Mouse (Mus musculus): Measurements from ENCODE around the gene Prrt4. TPM values are rescaled to one million over a fixed set of nuclear protein-coding genes. Genes with fewer than 3 reads are reported as not detected.
"Not testable (repeated sequence)": the region's sequence is repeated elsewhere in the genome, so short reads cannot be mapped to it uniquely, and the experiment has no call there.

Gene Prrt4
- polyA plus RNA-seq, 1 experiment from 2014 or later = 14.7 TPM

DNA sequence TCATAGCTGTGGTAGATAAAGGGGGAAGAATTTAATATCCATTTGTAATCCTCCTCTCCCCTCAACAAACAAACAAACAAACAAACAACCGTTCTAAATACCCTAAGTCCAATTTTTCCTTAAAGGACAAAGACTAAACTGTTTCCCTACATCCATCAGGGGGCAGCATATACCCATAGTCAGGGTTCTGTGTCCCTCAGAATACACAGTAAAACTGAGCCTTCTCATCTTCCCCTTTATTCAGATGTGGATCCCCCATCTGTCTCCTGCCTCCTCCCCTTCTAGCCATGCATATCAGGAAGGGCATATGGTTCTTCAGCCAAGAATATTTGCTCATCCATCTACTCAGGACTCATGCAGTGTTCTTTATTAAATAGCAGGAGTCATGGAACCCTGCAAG lies 13.2 kb downstream of the Prrt4 start:
- H3K9me3 ChIP-seq (ENCODE audit: control insufficient read depth, low read length) = no peaks in the 10 kb centered on the region
- no peak overlapping the region for H3K27ac ChIP-seq (ENCODE audit: low read depth, low read length)
- H3K36me3 ChIP-seq (ENCODE audit: control insufficient read depth, insufficient read depth, low read length) = no peaks in the 10 kb centered on the region
- 10% methylated on average over 1 of the region's 1 CpGs for WGBS
- peaks cover 23% of the 10 kb centered on the region; the same call in 1 of the 2 replicates for H3K4me1 ChIP-seq (ENCODE audit: control insufficient read depth, insufficient read depth, low read length)
- H3K27me3 ChIP-seq (ENCODE audit: control insufficient read depth, insufficient read depth, low read length) = peaks cover 10% of the 10 kb centered on the region
- H3K9ac ChIP-seq (replicated peaks; ENCODE audit: low read depth, low read length) = no peak overlapping the region
- ATAC-seq (ENCODE audit: low read depth) = peak; percentile 44
- no peak overlapping the region for H3K4me2 ChIP-seq (ENCODE audit: low read depth, low read length)
- no peak overlapping the region for H3K4me3 ChIP-seq (ENCODE audit: low read depth, low read length)

DNA sequence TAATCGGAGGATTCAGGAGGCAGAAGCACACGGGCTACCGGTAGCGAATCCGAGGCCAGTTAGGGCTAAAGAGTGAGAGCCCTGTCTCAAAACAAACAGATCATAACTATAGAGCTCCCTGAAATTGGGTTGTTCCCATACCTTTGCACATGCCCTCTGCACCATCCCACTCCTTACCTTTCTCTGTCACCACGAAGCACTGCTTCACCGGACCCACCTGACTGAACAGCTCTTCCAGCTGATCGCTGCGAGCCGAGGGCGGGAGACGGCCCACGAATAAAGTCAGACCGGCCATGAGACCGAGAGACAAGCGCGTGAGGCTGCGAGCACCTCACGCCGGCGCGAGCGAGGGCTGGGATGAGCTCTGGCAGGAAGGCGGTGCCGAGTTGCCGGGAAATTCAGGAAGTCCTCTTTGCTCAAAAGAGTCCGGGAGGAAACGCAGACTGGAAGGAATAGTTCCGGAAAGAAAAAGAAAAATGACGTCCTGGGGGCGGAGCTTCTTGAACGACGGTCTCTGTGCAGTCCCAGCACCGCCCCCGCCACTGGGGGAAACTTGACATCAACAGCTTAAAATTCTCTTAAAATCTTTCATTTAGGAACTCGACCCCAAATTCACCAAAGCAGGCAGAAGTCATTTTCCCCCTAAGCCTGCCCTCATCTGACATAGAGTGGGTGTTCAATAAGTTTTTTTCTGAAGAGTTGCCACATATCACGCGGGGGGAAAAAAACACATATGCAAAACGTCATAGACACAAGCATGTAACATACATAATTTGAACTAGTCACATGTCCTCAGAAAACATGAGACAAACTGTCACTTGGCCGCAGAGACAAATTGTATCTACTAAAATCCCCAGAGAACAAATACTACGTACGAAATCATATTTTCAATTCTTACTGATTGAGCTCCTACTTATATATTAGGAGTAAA lies 14.8 kb downstream of the Prrt4 start, which contains the start of gene Rbm28:
TSS of gene Rbm28 (minus strand) at position 693 of the 931 bp plus-strand sequence.
- ATAC-seq (ENCODE audit: low read depth) = peak; percentile 84
- 9% methylated on average over 42 of the region's 42 CpGs for WGBS
- Histone ChIP-seq H3K4me1 (ENCODE audit: control insufficient read depth, insufficient read depth, low read length) (peaks cover 12% of the 10 kb centered on the region; the same call in 1 of the 2 replicates), H3K27me3 (ENCODE audit: control insufficient read depth, insufficient read depth, low read length) (peaks cover 10% of the 10 kb centered on the region), H3K9me3 (ENCODE audit: control insufficient read depth, low read length) (no peaks in the 10 kb centered on the region), H3K4me2 (ENCODE audit: low read depth, low read length) (peak within 1 kb of the TSS; percentile 94), H3K4me3 (ENCODE audit: low read depth, low read length) (peak within 1 kb of the TSS; percentile 69), H3K9ac (replicated peaks; ENCODE audit: low read depth, low read length) (peak within 1 kb of the TSS; percentile 61), H3K27ac (ENCODE audit: low read depth, low read length) (no peak within 1 kb of the TSS), H3K36me3 (ENCODE audit: control insufficient read depth, insufficient read depth, low read length) (peaks cover 2% of the 10 kb centered on the region; the same call in 1 of the 2 replicates)

DNA sequence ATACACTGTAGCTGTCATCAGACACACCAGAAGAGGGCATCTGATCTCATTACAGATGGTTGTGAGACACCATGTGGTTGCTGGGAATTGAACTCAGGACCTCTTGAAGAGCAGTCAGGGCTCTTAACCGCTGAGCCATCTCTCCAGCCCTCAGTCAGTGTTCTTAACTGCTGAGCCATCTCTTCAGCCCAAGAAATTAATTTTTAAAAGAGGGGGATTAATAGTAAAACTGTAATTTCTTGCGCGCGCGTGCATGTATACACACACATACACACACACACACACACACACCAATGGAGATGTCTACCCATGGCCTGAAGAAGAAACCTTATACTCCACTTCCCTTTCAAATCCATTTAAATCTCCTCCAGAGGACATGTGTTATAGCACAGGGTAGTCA lies 18.1 kb downstream of the Prrt4 start:
- H3K4me3 ChIP-seq (ENCODE audit: low read depth, low read length); H3K27ac ChIP-seq (ENCODE audit: low read depth, low read length); H3K27me3 ChIP-seq (ENCODE audit: control insufficient read depth, insufficient read depth, low read length); H3K9ac ChIP-seq (replicated peaks; ENCODE audit: low read depth, low read length); H3K9me3 ChIP-seq (ENCODE audit: control insufficient read depth, low read length); ATAC-seq (ENCODE audit: low read depth); H3K4me2 ChIP-seq (ENCODE audit: low read depth, low read length): not testable (repeated sequence)
- Histone ChIP-seq H3K4me1 (ENCODE audit: control insufficient read depth, insufficient read depth, low read length) (peaks cover 11% of the 10 kb centered on the region; the same call in 1 of the 2 replicates), H3K36me3 (ENCODE audit: control insufficient read depth, insufficient read depth, low read length) (peaks cover 33% of the 10 kb centered on the region)
- WGBS = 100% methylated on average over 5 of the region's 5 CpGs

DNA sequence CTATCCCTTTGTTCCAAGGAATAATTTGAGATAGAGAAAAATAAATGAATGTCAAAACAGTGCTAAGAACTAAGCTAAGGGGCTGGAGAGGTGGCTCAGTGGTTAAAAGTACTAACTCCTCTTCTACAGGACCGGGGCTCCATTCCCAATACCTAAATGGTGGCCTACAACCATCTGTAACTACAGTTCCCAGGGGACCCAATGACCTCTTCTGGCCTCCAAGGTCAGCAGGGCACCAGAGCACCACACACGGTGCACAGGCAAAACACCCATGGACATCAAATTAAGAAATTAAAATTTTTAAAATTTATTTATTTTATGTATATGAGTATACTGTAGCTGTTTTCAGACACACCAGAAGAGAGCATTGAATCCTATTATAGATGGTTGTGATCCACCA lies 18.6 kb downstream of the Prrt4 start:
- Histone ChIP-seq H3K27me3 (ENCODE audit: control insufficient read depth, insufficient read depth, low read length) (peaks cover 3% of the 10 kb centered on the region; the same call in 1 of the 2 replicates), H3K36me3 (ENCODE audit: control insufficient read depth, insufficient read depth, low read length) (peaks cover 36% of the 10 kb centered on the region), H3K4me3 (ENCODE audit: low read depth, low read length) (no peak overlapping the region), H3K27ac (ENCODE audit: low read depth, low read length) (no peak overlapping the region), H3K4me1 (ENCODE audit: control insufficient read depth, insufficient read depth, low read length) (peaks cover 11% of the 10 kb centered on the region; the same call in 1 of the 2 replicates), H3K4me2 (ENCODE audit: low read depth, low read length) (no peak overlapping the region), H3K9me3 (ENCODE audit: control insufficient read depth, low read length) (no peaks in the 10 kb centered on the region), H3K9ac (replicated peaks; ENCODE audit: low read depth, low read length) (no peak overlapping the region)
- no peak for ATAC-seq (ENCODE audit: low read depth)
- WGBS = 90% methylated on average over 2 of the region's 2 CpGs

DNA sequence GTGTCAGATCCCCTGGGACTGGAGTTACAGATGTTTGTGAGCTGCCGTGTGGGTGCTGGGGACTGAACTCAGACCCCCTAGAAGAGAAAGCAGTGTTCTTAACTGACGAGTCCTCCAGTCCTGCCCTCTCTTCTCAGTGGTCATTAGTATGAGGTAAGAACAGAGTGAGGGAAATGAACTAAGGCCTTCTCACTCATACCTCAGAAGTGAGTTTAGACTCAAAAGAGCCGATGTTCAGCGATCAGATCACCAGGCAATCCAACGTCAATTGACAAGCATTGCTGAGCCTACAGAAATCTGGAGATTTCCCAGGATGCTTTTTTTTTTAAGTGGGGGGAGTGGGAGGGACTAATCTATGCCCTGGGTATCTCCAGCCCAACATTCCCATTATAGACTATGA lies 23.1 kb downstream of the Prrt4 start:
- H3K9ac ChIP-seq (replicated peaks; ENCODE audit: low read depth, low read length) = no peak overlapping the region
- no peak overlapping the region for H3K27ac ChIP-seq (ENCODE audit: low read depth, low read length)
- WGBS = 97% methylated on average over 5 of the region's 5 CpGs
- H3K27me3 ChIP-seq (ENCODE audit: control insufficient read depth, insufficient read depth, low read length) = no peaks in the 10 kb centered on the region
- no peaks in the 10 kb centered on the region for H3K9me3 ChIP-seq (ENCODE audit: control insufficient read depth, low read length)
- H3K4me2 ChIP-seq (ENCODE audit: low read depth, low read length) = no peak overlapping the region
- H3K36me3 ChIP-seq (ENCODE audit: control insufficient read depth, insufficient read depth, low read length) = peaks cover 65% of the 10 kb centered on the region
- H3K4me1 ChIP-seq (ENCODE audit: control insufficient read depth, insufficient read depth, low read length) = no peaks in the 10 kb centered on the region
- no peak overlapping the region for H3K4me3 ChIP-seq (ENCODE audit: low read depth, low read length)
- ATAC-seq (ENCODE audit: low read depth) = no peak

DNA sequence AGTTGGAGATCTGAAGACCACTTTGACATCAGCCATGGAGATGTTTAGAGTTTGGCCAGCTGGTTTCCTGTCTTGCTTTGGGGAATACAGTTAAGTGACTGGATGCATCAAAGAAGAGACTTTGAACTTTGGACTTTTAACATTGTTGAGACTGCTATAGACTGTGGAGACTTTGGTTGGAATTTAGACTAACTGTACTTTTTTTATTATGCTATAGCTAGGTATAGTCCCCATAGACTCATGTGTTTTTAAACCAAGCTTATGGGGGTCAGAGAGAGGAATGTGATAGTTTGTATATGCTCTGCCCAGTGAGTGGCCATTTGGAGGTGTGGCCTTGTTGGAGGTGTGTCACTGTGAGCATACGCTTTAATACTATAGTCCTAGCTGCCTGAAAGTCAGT lies 29.4 kb downstream of the Prrt4 start:
- Histone ChIP-seq H3K9me3 (ENCODE audit: control insufficient read depth, low read length) (no peaks in the 10 kb centered on the region), H3K4me3 (ENCODE audit: low read depth, low read length) (no peak overlapping the region), H3K4me1 (ENCODE audit: control insufficient read depth, insufficient read depth, low read length) (no peaks in the 10 kb centered on the region), H3K27me3 (ENCODE audit: control insufficient read depth, insufficient read depth, low read length) (no peaks in the 10 kb centered on the region), H3K36me3 (ENCODE audit: control insufficient read depth, insufficient read depth, low read length) (peaks cover 29% of the 10 kb centered on the region), H3K27ac (ENCODE audit: low read depth, low read length) (no peak overlapping the region), H3K4me2 (ENCODE audit: low read depth, low read length) (no peak overlapping the region), H3K9ac (replicated peaks; ENCODE audit: low read depth, low read length) (no peak overlapping the region)
- no peak for ATAC-seq (ENCODE audit: low read depth)
- 94% methylated on average over 1 of the region's 1 CpGs for WGBS

DNA sequence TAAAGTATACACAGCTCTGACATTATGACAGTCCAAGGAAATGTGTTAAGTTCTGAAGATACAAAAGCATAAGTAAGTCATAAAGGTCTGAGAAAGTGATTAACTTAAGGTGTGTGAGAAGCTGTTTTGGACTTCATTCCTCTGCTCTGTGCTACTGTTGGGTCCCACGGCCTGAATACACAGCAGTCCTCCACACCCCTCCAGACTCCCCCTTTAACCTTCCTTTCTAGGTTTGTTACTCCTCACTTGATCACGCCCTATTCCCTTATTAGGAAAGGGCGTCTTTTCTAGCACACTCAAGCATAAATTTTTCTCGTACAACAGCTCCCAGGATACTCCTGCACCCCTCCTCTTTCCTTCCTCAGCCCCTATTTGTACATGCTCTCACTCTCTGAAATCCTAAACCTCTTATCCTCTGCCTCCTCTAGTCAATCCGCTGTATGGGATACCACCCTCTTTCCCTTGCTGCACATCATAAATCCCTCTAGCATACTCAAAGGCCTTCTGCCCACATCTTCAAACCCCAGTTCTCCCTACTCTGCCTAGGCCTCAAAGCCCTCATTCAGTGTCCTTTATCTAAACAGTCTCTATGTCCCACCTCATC lies 31.9 kb downstream of the Prrt4 start:
- H3K27ac ChIP-seq (ENCODE audit: low read depth, low read length) = no peak overlapping the region
- H3K9me3 ChIP-seq (ENCODE audit: control insufficient read depth, low read length) = no peaks in the 10 kb centered on the region
- no peaks in the 10 kb centered on the region for H3K27me3 ChIP-seq (ENCODE audit: control insufficient read depth, insufficient read depth, low read length)
- WGBS = 84% methylated on average over 5 of the region's 5 CpGs
- H3K4me2 ChIP-seq (ENCODE audit: low read depth, low read length) = no peak overlapping the region
- H3K9ac ChIP-seq (replicated peaks; ENCODE audit: low read depth, low read length) = no peak overlapping the region
- no peak overlapping the region for H3K4me3 ChIP-seq (ENCODE audit: low read depth, low read length)
- H3K4me1 ChIP-seq (ENCODE audit: control insufficient read depth, insufficient read depth, low read length) = no peaks in the 10 kb centered on the region
- peaks cover 12% of the 10 kb centered on the region; the same call in 1 of the 2 replicates for H3K36me3 ChIP-seq (ENCODE audit: control insufficient read depth, insufficient read depth, low read length)
- no peak for ATAC-seq (ENCODE audit: low read depth)

DNA sequence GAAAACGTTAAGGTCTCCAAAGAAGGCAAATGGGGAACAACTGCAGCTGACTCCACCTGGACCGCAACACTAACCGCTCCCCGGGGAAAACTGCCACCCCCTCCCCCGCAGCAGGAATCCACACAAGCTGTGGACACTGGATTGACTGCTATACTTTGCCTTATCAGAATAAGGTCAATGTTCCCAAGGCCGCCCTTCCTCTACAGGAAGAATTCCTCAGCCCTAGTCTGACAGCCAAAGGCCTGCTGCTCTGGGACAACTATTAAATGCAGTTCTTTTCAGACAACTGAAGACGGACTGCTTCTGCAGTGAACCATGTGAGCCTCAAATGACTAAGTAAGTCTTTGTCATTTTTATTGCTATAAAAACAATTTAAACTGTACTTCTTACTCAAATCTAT lies 32.7 kb downstream of the Prrt4 start:
- peaks cover 6% of the 10 kb centered on the region; the same call in 1 of the 2 replicates for H3K36me3 ChIP-seq (ENCODE audit: control insufficient read depth, insufficient read depth, low read length)
- no peaks in the 10 kb centered on the region for H3K27me3 ChIP-seq (ENCODE audit: control insufficient read depth, insufficient read depth, low read length)
- 71% methylated on average over 7 of the region's 7 CpGs for WGBS
- H3K4me1 ChIP-seq (ENCODE audit: control insufficient read depth, insufficient read depth, low read length) = no peaks in the 10 kb centered on the region
- no peak overlapping the region for H3K4me3 ChIP-seq (ENCODE audit: low read depth, low read length)
- no peak overlapping the region for H3K4me2 ChIP-seq (ENCODE audit: low read depth, low read length)
- H3K27ac ChIP-seq (ENCODE audit: low read depth, low read length) = no peak overlapping the region
- no peak overlapping the region for H3K9ac ChIP-seq (replicated peaks; ENCODE audit: low read depth, low read length)
- no peak for ATAC-seq (ENCODE audit: low read depth)
- H3K9me3 ChIP-seq (ENCODE audit: control insufficient read depth, low read length) = no peaks in the 10 kb centered on the region
